Mouse (Mus musculus) kidney, adult 11 months (tissue): ENCODE results near the gene Kat2a.

Experiments used
- DNase-seq: peaks from one replicate; pipeline ENCODE4 v3.0.0; 2022

The Kat2a gene

DNA sequence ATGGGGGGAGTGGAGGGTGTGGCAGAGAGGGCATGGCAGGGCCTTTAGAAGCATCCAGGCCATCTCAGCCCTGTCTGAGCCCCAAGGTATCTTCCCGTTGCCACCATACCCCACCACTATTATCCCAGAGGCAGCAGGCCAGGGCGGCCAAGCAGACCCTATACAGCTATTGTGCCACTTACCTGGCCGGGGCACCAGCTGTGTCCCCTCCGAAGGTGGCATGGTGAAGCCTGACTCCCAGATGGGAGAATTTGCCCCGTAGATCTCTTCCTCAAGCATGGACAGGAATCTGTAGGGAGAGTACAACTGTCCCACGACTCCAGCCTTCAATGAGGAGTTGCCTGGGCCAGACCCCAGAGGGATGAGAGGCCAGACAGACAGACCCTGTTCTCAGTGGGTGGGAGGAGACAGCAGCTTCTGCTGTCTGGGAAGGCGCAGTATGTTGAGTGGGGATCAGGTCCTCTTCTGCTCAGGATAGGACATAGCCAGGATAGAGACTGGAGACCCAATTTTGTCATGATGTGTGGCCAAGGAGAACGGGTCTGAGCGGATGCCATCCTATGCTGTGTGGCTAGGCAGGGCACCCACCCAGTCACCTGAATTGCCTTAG lies 3.0 kb downstream of the Kat2a start:
- DNase-seq, result no peak

DNA sequence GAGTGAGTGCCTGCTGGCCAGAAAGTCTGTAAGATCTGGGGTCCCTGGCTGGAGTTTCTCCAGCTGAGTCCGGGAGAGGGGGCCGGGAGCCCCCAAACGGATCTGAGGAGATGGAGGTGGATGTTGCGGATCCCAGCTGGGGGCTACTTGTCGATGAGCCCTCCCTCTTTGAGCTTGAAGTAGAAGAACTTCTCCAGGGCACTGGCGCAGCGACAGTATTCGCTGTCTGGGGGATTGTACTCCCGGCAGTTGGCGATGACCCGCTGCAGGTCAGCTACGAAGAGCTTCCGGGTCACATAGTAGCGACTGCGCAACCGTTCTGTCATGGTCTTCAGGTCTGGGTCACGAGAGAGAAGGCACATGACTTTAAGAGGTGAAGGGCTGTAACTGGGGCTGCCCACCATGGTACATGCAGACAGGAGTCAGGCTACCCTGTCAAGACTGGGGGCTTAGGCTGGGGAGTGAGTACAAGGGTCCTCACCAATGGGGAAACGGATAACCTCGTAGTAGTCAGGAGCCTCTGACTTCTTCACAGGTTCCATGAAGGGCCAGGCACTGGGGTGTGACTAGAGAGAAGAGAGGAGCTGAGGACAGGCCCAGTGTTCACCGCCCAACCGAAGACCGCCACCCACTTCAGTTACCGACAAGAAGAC lies 7.0 kb downstream of the Kat2a start:
- no peak for DNase-seq

DNA sequence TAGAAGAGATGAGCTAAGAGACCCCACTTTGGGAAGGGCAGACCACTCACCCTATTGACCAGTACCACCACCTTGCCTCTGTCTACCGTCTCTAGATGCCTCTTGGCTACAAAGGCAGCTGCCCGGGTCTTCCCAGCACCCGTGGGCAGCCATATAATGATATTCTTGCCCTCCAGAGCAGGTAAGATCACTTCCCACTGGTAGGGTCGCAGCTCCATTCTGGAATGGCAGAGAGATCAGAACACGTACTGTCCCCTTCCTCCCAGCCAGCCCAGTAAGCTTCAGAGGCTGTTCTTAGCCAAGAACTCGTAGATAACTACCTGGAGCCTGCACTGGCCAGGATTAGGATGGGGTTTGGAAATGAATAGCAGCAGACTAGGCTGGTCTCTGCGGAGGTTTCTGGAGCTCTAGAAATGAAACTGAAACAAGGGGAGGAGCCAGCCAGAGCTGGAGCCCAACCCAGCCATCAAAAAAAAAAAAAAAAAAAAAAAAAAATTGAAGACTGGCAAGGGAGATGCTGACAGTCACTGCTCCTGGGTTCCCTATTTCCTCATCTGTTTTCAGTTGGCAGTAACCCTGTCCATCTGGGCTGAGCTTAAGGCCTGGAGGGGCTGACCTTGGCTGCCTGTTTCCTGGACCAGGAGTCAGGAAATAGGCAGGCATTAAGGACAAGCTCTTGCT lies 8.3 kb downstream of the Kat2a start, which contains the start of gene Dhx58:
TSS of gene Dhx58 (minus strand) at position 421 of the 681 bp plus-strand sequence.
- no peak for DNase-seq

DNA sequence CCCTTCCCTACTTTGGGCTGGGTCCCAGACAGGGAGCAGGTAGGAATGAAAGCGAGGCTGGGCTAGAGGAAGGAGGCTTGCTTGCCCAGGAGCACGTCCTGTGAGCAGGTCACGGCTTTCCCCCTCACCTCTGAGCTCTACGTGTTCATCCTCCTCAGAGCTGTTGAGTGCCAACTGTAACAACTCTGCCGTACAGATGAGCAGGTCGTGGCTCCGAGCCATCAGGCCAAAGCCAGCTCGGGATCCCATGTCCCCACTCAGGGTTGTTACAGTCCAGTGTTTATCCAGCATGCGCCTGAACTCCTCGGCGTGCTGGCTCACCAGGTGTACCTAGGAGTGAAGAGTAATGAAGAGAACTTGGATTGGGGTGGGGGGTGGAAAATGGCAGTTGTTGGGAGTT lies 8.9 kb downstream of the Kat2a start:
- DNase-seq, result peak; percentile 71

DNA sequence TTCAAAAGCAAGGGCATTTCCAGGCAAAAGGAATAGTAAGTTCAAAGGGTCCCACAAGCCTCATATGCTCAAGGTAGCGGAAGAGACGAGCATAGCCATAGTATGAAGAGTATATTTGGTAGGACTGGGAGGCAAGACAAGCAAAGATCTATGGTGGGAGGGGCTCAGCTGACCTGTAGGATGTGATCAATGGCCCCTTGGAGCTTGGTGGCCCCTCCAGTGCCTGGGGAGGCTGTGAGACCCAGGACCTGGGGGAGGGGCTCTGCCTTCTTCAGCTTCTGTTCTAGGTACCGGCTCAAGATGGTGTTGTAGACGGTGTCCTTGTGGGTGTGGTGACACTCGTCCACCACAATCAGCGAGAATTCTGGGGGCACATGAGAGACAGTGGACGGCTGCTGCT lies 9.4 kb downstream of the Kat2a start:
- no peak for DNase-seq

DNA sequence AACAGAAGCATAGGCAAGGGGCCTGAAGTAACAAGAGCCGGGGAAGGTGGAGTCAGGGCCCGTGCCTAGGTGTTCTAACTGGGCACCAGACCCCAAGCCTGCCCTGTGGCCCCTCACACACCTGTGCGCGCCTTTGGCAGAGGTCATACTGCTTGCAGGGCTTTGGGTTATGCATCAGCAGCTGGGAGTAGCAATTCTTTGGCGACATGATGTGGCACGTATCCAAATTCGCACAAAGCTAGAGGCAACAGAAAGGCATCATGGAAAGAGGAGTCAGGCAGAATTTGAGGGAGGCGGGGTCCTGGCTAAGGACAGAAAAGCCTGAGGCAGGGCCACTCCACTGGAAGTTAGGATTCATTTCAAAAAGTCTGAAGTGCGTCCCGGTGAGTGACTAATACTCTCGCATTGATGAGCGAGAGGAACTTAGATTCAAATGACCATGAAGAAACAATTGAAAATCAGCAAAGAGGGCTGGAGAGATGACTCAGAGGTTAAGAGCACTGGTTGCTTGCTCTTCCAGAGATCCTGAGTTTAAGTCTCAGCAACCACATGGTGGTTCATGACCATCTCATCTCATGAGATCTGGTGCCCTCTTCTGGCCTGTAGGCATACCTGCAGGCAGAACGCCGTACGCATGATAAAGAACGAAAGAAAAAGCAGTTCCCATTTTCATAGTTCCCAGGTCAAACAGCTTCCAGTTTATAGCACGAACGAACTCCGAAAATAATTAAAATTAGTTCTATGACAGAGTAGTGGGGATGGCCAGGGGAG lies 10.0 kb downstream of the Kat2a start:
- peak; percentile 44 for DNase-seq

DNA sequence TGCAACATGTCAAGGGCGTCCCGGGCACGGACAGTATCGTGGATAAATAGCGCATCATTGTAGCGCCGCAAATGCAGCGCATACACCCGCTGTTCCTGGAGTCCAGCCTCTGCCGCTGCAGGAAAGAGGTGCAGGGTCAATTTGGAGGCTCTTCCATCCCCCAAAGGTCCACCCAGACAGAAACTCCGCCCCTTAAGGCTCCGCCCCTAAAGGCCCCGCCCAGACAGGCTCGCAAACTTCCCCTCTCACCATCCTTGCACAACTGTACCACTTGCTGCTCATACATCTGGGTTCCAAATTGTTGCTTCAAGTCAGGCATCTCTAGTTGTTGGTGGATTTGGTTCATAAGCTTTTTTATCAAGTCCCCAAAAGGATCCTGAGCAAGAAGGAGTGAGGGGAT lies 11.0 kb downstream of the Kat2a start:
- peak; percentile 36 for DNase-seq

DNA sequence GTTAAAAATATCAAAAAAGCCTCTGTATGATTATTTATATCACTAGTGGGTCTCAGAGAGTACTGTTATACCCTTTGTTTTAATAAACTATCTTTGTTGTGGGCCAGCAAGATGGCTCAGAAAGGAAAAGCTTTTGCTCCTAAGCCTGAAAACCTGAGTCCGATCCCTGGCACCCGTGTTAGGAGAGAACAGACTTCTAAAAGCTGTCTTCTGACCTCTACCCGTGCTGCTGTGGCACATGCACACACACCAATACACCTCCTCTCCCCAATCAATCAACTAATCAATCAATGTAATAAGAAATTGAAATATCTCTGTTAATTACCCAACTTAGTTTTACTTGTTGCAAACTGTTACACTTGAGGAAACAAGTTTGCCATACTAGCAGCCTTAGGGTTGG lies 11.6 kb downstream of the Kat2a start:
- DNase-seq, result no peak

DNA sequence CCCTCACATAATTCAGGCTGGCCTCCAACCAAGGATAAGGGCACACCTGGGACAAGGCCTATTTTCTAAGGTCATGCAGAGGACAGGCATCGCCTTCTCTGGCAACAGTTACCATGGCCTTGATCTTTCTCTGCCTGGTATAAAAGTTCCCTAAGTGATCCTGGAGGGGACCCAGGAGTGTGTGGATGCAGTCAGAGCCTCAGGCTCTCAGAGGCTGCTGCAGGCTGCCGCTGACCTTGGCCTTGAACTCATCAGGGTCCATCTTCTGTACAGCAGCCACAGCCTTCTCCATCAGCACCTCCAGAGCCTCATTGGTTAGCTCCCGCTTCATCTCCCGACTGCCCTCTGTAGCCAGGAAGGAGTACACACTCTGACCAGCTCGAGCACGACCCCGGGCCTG lies 14.3 kb downstream of the Kat2a start:
- no peak for DNase-seq

DNA sequence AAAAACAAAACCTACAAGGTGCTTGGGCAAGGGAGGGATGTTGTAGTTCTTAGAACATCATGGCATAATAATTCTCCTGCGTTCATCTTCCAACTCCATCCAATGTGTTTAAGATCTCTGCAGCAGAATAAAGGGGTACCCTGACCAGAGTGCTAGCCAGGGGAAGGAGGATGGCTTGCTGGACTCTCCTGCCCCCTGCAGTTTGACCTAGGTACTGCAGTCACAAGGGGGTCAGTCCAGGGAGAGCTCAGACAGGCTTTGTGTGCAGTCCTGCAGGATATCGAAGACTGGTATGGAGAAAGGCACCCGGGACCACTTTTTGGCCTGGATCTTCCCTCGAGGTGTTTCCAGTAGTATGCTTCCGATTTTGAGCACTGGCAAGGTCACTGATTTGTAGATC lies 17.3 kb downstream of the Kat2a start:
- DNase-seq, result peak; percentile 47

DNA sequence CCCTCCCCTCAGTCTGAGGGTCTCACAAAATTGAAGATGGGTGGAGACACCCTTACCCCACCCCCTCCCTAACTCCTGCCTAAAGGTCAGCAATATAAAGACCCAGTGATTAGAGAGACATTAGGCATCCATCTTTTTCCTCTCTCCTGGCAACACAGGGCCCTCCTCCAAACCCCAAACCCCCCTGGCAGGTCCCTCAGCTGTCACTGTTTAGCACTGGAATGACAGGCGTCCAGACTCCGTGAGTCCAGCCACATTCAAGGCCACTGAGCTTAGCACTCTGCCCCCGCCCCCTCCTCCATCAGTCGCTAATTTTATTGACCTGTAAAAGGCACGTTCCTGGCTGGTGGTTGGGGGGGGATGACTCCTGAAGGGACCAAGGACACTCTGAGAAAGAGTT lies 19.1 kb downstream of the Kat2a start:
- no peak for DNase-seq

DNA sequence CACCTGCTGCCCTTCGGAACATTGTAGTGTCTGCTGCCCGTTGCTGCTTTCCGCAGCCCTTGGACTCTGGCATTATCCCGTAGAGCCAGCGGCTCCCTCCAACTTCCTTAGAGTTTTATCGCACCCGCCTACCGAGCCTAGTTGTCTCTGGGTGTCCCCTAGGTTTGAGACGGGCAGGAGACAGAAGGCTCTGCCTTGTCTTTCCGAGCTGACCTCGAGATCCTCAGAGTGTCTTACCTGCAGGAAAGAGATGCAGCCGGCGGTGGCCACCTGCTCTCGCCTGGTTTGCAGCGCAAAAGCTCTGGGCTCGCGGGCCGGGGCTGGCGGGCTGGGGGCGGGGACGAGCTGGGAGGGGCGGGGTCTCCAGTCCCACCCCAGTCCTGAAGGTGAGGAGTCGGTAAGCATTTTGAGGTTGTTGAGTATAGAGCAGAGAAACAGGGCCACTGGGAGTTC lies 20.1 kb downstream of the Kat2a start, which contains the start of gene Zfp385c:
TSS of gene Zfp385c (minus strand) at position 292 of the 453 bp plus-strand sequence.
- no peak for DNase-seq

DNA sequence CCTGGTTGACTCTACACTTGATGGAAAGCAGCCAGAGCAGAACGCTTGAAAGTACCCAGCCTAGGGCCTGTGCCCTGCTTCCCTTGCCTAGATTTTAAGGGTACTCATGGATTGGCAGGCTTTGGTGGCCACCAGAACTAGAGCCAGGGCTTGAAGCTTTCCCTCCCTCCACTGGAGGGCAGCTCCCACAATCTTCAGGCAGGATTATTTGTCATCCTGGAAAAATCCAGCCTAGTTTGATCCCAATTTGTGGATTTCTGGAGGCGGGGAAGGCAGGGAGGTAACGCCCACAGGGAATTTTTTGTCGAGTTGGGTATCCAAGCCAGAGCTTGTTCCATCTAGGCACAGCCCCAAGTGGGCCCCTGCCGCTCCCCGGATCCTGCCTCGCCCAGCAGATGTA lies 21.9 kb downstream of the Kat2a start:
- DNase-seq, result no peak

DNA sequence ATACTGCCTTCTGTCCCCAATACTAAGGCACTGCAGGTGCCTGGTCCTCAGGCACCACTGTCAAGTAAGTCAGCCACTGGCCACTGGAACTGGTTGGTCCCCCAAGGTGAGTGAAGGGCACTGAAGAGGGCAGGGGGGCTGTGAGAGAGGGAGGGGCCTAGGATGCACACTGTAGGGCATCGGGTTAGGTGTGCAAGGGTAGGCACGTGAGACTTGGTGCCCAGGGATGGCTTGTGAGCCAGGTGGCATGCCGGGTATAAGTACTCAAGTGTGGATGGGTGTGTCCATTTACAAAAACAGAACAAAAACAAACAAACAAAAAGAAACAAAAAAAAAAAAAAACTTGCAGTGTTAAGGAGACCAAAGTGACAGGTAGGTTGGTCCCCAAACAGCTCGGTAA lies 23.8 kb downstream of the Kat2a start:
- DNase-seq, result no peak

DNA sequence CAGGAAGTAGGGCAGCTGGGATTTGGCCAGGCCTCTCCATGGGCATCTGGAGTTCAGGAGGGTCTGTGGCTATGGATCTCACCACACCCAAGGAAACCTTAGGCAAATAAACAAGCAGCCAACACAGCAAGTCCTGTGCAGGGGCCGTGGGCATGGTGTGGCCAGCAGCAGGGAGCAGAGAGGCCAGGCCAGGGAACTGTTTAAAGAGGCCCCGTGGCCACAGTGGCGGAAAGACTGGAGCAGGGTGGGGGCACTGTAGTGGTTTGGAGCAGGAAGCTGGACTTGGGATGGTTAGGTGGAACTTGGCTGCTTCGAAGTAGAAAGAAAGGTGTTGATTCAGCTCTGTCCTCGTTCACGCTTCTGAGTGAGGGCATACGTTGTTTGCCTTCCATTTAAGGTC lies 25.0 kb downstream of the Kat2a start:
- no peak for DNase-seq

DNA sequence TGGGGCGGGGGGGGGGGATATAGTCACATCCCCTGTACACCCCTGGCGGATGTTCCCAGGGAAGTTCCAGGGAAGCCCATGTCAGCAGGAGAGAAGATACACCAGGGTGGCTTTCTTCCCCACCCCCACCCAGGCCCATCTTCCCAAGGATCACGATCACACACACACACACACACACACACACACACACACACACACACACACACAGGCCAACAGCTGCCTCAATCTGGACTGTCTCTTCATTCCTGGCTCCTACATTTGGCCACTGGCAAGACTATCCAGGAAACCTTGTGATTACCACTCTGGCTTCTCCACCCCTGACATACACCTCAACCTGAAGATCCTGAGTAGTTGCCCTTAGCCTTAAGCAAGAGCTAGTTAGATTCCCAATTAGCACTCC lies 26.9 kb downstream of the Kat2a start:
- DNase-seq, result no peak

DNA sequence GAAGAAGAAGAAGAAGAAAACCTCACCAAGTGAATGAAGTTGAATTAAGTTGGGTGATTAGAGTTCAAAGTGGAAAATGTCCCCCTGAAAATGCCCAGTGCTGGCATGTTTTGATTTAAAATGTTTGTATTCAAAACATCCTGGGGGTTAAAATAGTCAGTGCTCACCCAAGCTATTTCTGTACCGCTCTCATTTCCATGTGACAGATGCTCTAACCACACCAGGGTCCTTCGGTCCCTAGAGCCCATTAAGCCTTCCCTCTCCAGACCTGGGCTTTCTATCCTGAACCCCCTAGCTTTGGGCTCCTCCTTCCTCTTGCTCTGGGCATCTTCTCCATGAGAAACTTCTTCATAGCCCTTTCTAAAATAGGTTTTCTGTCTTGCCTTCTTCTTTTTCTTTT lies 28.2 kb downstream of the Kat2a start:
- DNase-seq, result no peak

DNA sequence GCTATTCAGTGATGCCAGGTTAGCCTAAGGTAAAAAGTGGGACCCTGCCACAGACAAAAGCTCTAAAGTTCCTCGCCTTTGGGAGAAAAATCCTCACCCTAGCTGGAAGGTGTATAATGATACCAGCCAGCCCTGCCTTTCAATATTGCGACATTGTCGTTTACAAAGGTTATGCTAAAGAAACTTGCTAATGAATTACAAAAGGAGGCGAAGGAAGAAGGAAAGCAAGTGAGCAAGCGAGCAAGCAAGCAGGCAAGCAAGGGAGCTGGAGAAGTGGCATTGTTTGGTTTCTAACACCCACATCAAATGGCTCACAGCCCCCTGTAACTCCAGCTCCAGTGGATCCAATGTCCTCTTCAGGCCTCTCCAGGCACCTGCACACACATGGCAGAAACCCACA lies 29.7 kb downstream of the Kat2a start:
- DNase-seq, result no peak

DNA sequence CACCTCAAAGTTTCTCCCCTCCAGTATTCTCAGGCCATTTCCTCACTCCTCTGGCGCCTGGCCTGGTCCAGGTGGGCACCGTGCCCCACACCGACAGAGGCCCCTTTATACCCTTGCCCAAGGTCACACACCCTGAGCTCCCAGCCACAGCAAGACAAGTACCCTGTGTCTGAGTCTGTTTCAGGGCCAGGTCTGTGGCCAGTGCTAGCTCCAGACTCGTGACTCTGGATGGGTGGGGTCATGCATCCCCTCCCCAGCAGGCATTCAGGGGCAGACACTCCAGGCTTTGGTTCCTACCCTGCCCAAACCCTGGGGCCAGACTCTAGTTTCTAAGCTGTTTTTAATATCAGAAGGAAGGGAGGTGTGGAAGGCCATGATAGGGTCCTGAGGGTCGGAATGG lies 30.4 kb downstream of the Kat2a start:
- no peak for DNase-seq

DNA sequence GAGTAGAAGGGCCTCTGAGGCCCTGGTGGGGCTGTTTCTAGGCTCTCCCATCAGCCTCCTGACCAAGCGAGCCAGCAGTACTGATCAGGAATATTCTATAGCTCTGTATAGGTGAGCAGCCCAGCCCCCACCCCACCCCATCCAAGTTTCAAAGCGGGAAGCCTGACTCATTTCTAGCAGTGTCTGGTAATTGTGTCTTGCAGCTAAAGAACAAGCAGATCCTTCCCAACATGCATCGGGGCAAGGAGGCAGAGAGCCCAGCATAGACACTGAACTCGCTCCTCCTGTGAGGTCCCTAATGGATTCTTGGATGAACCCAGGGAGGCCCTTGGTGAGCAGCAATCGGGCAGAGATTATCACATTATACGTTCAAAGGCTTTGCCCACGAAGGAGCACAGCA lies 34.5 kb downstream of the Kat2a start:
- no peak for DNase-seq

DNA sequence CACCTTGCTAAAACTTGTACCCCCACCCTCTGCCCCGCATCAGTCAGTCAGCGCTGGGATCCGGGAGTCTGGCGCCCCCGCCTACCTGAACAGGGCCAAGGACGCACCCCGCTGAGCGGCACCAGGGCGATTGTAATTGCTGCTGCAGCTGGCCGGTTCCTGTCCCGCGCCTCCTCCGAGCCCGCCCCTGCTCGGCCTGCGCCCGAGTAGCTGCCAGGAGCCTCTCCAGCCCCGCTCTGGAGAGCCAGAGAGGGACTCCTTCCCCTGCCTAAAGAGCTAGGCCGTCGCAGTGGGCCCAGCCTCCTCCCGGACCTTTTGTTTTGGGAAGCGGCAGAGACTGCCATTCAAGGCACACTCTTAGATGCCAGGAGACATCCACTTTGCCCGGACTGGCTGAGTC lies 39.1 kb downstream of the Kat2a start:
- no peak for DNase-seq

DNA sequence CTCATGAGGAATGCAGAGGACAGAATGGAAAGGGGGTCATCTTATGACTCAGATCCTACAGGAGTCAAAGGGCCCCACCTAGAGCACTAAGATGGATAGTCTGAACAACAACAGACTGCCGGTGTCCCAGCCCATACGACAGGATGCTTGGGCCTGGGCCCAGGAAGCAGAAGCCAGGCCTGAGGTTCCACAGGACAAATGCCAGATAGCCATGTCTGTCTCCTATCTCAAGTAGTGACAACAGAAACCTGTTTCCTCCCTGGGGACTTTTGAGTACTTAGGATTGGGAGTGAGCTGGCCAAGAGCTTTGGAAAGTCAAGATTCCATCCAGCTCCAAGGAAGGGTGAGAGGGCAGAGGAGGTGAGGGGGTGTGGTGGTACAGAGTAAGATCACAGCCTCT lies 40.3 kb downstream of the Kat2a start:
- no peak for DNase-seq

DNA sequence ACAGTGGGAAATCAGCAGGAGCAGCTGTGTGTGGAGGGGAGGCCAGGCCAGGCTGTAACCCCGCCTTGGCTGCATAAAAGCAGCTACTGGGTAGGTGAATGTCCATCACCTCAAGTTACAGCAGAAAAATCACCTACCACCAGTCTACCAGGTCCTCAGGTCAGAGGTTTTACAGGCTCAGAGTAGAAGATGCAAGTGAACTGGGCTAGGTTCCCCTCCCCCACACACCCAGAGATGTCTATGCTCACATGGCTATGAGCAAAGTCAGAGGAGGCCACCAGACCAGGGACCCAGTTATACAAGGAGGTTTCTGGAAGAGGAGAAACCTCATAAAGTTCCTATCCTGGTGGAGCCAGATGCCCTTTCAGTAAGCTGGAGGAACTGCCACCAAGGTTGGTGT lies 41.2 kb downstream of the Kat2a start:
- DNase-seq, result no peak

DNA sequence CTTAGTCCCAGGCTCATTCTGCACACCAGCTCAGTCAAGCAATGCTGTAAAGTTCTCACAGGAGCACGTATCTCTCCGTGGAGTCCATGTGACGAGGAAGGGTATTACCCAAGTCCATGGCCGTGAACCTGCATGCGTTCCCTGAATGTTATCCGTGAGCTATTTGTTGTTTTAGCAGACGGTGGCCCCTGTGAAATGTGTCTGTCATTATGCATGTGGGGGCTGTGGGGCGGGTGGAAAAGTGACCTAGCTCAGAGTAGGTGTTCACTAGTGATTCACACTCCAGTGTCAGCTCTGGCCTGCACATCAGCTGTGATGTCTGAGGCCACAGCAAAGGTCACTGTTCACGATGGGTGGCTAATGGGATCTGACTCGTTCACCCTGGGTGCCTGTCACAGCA lies 52.5 kb downstream of the Kat2a start:
- DNase-seq, result no peak
